Mouse (Mus musculus): ENCODE data around the gene Megf6.

Gene Megf6

GRCm38 (mm10) chr4:154252537-154253255 is 82.2 kb downstream of the Megf6 start:
- no peak for DNase-seq (ENCODE audit: low read depth)

DNA sequence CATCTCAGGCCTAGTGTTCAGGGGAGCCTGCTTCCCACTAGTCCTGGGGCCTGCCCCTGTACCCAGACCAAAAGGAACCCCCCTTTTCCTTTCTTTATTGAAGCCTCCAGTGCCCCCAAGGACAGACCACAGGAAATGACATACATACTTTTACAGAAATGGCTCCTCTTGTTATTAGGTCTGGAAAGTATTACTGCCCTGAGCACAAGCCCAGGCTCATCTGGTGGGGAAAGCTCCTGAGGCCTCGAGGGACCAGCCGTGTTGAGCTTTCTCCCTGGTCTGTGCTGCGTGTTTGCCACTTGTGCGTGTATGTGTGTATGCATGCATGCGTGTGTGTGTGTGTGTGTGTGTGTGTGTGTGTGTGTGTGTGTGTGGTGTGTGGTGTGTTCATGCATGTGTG is 90.2 kb downstream of the Megf6 start:
- no peak for DNase-seq (ENCODE audit: low read depth)

DNA sequence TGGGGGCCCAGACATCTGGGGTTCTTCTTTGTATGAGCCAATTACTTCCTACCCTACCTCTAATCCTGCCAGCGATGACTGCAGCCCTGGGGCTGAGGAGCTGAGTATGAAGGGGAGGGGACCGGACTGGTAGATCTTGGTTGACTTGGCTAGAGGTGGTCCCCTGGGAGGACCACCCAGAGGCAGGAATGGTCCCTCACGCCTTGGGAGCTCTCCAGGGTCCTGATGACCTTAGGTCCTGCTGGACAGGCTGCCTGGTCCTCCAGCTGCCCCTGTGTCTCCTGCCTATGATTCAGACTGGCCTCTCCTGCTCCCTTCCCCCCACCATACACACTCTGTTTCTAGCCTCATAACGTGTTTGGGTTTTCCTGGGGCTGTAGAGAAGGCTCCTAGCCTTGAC is 91.5 kb downstream of the Megf6 start:
- DNase-seq (ENCODE audit: low read depth), result no peak

DNA sequence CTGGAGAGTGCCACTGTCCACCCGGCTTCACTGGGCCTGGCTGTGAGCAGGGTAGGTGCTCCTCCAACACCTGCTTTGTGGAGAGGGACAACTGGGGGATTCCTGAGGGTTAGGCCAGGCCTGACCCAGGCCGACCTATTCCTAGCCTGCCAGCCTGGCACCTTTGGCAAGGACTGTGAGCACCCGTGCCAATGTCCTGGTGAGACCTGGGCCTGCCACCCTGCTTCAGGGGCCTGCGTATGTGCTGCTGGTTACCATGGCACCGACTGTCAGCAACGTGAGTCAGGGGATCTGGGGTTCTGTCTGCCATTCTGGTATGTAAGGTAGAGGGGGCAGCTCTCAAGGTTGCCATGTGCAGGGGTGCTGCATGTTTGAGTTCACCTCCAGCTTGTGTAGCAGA is 97.0 kb downstream of the Megf6 start:
- DNase-seq (ENCODE audit: low read depth), result no peak

GRCm38 (mm10) chr4:154269520-154269919 is 99.0 kb downstream of the Megf6 start:
- DNase-seq (ENCODE audit: low read depth), result no peak

DNA sequence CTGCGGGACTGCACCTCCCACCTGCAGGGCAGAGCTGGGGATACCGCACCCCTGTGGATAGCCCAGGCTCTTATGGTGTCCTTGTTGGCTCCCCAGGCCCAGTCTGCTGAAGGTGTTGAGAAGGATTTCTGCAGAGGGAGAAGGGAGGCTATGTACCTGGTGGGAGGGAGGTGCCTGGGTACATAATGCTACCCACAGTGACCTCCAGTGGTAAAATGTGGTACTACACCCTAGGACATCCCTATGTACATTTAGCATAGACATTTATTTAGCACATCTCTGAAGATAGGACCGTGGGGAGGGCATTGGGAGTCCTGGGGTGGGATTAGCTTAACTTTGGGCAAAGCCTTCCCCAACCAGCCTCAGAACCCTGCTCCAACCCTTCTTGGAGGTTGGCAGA is 102.5 kb downstream of the Megf6 start:
- peak; percentile 24 for DNase-seq (ENCODE audit: low read depth)

GRCm38 (mm10) chr4:154279481-154279880 is 109.0 kb downstream of the Megf6 start:
- DNase-seq (ENCODE audit: low read depth), result no peak

DNA sequence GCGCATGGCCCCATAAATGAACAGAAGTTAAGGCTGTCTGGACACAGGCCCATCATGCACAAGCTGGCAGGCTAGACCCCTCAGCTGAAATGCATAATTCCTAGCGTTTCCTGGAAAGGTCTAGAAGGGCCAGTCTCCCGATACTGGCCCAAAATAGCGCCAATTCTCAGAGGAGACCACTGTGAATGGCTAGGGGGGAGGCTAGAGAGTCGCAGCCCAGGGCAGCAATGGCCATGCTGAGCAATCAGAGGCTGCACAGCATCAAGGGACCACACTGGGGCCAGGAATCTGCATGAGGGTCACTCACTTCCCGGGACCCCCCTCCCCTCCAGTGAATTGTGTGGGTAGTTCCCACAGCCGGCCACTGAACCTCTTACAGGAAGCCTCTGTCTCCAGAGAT is 113.1 kb downstream of the Megf6 start:
- DNase-seq (ENCODE audit: low read depth), result no peak

DNA sequence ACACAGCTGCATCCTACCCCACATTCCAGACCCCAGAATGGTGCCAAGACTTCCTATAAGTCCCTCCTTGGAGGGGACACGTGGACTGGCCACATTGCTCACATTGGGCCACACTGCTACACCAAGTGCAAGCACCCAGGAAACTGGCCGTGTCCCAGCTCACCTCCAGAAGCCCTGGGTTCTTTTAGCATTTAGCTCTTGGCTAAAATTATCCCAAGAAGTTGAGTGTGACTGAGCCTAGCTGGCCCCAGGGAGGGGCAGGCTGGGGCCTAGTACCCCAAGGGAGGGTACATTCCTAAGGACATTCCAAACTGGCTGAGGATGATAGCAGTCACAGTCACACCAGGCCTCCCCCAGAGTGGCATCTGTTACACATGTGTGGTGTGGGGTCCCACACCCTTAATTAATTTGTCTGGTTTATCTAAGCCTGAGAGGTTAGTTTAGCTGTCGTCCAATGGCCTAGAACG is 123.2 kb downstream of the Megf6 start:
- DNase-seq (ENCODE audit: low read depth), result no peak

DNA sequence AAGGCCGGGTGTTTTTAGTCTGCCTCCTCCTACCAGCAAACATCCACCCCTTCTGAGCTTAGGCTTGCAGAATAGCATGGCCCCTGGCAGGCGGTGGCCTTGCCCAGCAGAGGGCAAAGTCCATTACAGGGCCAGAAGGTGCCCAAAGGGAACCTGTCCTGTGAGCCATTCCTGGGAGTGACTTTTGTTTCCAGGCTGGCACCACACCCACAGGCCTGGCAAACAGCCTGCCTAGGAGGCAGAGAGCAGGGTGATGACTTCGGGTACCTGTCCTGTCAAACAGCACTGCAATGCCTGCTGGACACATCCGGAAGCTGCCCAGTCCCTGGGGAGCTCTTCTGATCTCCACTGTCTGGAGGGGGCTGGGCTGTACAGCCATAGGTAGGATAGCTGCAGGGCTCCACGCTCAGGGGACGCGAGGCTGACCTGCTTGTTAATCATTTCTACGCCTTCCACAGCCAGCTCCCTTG is 123.8 kb downstream of the Megf6 start:
- no peak for DNase-seq (ENCODE audit: low read depth)

DNA sequence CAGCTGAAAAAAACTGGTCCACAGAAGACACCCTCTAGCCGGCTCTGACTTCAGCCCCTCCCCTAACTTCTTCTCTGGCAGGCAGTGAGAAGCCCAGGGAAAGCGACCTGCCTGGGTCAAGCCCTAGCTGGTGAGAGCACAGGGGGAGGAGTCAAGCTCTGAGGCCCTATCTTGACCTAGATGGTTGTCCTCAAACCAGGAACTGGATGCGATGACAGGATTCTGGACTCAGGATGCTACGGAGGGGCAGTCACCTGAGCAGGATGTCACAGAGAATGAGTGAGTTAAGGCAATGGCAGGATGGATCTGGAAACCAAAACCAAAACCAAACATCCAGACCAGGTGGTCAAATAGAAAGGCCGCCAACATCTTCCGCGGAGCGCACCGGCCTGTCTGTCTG is 127.2 kb downstream of the Megf6 start:
- no peak for DNase-seq (ENCODE audit: low read depth)

- DNase-seq (ENCODE audit: low read depth), result no peak
Observed at GRCm38 (mm10) chr4:154299541-154300271, 129.2 kb downstream of the Megf6 start.

DNA sequence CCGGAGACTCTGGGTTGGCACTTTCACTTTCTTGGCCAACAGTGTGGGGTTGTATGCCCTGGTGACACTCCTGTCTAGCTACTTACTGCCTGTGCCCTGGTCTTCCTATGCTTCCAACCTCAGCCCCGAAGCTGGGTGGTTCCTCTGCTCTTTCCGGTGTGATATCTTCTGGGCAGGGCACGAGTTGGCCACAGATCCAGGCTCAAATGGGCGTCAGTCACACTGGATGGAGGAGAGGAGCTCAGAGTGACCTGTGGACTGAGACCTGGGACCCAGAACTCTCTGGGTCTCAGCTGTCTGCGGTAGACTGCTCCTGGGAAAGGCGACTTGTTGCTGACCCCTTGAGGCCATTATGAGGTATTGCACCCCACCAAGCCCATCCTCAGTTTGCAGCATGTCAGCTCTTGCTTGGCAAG is 130.9 kb downstream of the Megf6 start, which contains the start of gene Arhgef16:
TSS of gene Arhgef16 (minus strand) at position 211 of the 416 bp plus-strand sequence.
- DNase-seq (ENCODE audit: low read depth), result peak; percentile 27

- DNase-seq (ENCODE audit: low read depth), result no peak
Observed at GRCm38 (mm10) chr4:154309131-154309530, 138.6 kb downstream of the Megf6 start.

GRCm38 (mm10) chr4:154310576-154311262 is 140.2 kb downstream of the Megf6 start:
- no peak for DNase-seq (ENCODE audit: low read depth)

GRCm38 (mm10) chr4:154312143-154312812 is 141.7 kb downstream of the Megf6 start:
- no peak for DNase-seq (ENCODE audit: low read depth)

- DNase-seq (ENCODE audit: low read depth), result no peak
Observed at GRCm38 (mm10) chr4:154312935-154313621, 142.5 kb downstream of the Megf6 start.

DNA sequence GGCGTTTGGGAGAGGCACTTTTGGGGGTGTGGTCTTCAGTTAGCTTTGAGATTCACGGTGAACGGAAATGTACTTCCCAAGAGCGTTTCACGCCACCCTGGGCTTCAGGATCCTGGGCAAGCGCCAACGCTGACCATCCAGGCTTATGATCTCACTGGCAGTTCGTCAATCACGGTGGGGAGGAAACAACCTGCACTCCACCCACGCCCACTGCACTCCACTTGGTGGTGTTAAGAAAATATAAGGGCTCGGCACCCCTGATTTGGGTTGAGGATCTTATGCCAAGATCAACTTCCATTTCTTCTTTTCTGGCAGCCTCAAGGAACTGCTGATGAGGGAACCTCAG is 143.1 kb downstream of the Megf6 start:
- no peak for DNase-seq (ENCODE audit: low read depth)

Data from fibroblast of lung, adult 2 months (primary cell).